Mouse (Mus musculus): ENCODE data around the gene Nme7. TPM values are rescaled to one million over a fixed set of nuclear protein-coding genes. Genes with fewer than 3 reads are reported as not detected.

Nme7 gene
- total and polyA plus RNA-seq, 3 experiments, result 23.5 to 33.2 (median 25.3) TPM

DNA sequence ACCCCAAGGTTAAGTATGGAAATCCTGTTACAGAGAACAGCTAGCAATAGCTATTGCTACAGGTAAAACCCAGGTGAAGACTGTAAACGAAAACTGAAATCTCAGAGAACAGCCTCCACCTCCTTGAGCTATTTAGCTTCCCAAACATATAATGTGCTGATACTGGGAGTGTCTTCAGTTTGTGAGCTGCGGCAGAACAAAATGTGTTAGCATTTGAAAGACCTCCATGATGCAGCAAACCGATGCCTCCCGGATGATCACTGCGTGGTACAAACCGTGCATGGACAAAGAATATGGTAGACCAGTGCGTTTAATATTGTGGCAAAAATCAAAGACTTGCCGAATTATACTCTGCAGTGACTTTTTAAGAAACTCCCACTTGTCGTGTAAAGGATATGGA, 71.7 kb downstream of the Nme7 start:
- H3K4me3 ChIP-seq (replicated peaks in 1 of 3; ENCODE audit: low read depth in 2 of 3, low read length in 2 of 3, poor library complexity in 1 of 3), result no peak overlapping the region
- dilution Hi-C loops (cut with MboI; ENCODE audit: extremely low pct_ligation_motif_present, extremely low pct_unique_long_range_greater_than_20kb, low sequenced_read_pairs) (no loop called here), in situ Hi-C loops (cut with MboI; ENCODE audit: low pct_ligation_motif_present, low pct_unique_long_range_greater_than_20kb, low sequenced_read_pairs) (no loop called here)
- H3K27me3 ChIP-seq (replicated peaks), result no peaks in the 10 kb centered on the region
- H3K4me1 ChIP-seq (ENCODE audit: control insufficient read depth in 1 of 2, insufficient read depth in 2 of 2), result no peaks in the 10 kb centered on the region
- no peak overlapping the region for H3K27ac ChIP-seq (ENCODE audit: insufficient read depth, low read depth)
- no peak overlapping the region for H3K4me2 ChIP-seq (ENCODE audit: insufficient read depth, low read depth, poor library complexity, severe bottlenecking)
- peaks cover 0 to 19% of the 10 kb centered on the region in 2 experiments for H3K36me3 ChIP-seq (replicated peaks in 1 of 2; ENCODE audit: control insufficient read depth in 1 of 2, insufficient read depth in 1 of 2, low read length in 1 of 2)
- DNase-seq (ENCODE audit: extremely low read depth), result no peak
- no peaks in the 10 kb centered on the region for H3K79me2 ChIP-seq (replicated peaks; ENCODE audit: control insufficient read depth, extremely low read depth, insufficient read depth, poor library complexity, severe bottlenecking)
- no peaks in the 10 kb centered on the region for H3K9me3 ChIP-seq (replicated peaks; ENCODE audit: low read length)
- no peak for TF ChIP-seq IRF4 (IDR thresholded peaks at IDR 0.05; ENCODE audit: low read depth, low read length)
- TF ChIP-seq HCFC1 (IDR thresholded peaks at IDR 0.05; ENCODE audit: low read depth, low read length), result no peak
- TF ChIP-seq RAD21 (IDR thresholded peaks at IDR 0.05; ENCODE audit: low read depth, low read length), result no peak
- TF ChIP-seq E2F4 (IDR thresholded peaks at IDR 0.05; ENCODE audit: insufficient replicate concordance, low read depth, low read length), result no peak
- TF ChIP-seq ZNF384 (IDR thresholded peaks at IDR 0.05; ENCODE audit: low read depth, low read length), result no peak
- TF ChIP-seq TBP (conservative IDR thresholded peaks at IDR 0.05; ENCODE audit: low read depth, low read length), result no peak
- TF ChIP-seq USF2 (conservative IDR thresholded peaks at IDR 0.05; ENCODE audit: low read depth, low read length), result no peak
- no peak overlapping the region for H3K9ac ChIP-seq (ENCODE audit: insufficient read depth, low read depth)

DNA sequence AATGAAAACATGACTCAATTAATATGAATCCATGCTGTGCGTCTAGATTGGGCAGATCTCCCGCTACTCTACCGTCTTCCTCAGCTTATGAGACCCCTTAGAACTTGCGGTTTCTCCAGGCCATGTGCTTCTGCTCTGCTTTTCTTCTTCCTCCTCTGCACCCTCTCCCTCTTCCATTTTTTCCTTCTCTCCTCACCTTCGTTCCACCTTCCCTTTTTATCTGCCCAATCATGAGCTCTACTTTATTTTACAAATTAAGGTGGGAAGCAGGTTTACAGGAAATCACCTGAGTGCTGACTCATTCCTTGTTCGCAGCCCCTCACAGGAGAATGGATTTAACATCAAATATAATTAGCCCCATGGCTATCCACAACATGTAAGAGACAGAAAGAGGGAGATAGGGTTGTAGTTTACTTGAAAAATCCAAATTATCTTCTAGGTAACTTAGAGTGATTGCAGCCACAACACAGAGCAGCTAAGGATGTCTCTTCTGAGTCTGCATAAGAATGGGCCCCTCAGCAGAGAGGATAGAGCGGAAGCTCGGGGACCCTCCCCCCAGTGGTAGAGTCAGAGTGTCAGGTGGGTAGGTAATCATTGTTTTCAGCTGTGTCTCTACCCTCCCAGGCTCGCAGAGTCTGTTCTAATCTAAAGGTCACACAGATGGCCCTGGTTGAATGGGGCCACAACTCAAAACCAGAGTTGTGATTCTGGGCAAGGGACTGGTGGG, 73.0 kb downstream of the Nme7 start:
- in situ Hi-C loops (cut with MboI; ENCODE audit: low pct_ligation_motif_present, low pct_unique_long_range_greater_than_20kb, low sequenced_read_pairs) (no loop called here), dilution Hi-C loops (cut with MboI; ENCODE audit: extremely low pct_ligation_motif_present, extremely low pct_unique_long_range_greater_than_20kb, low sequenced_read_pairs) (no loop called here)
- H3K4me1 ChIP-seq (ENCODE audit: control insufficient read depth in 1 of 2, insufficient read depth in 2 of 2), result no peaks in the 10 kb centered on the region
- H3K4me3 ChIP-seq (replicated peaks in 1 of 3; ENCODE audit: low read depth in 2 of 3, low read length in 2 of 3, poor library complexity in 1 of 3), result no peak overlapping the region
- no peaks in the 10 kb centered on the region for H3K9me3 ChIP-seq (replicated peaks; ENCODE audit: low read length)
- no peak for DNase-seq (ENCODE audit: extremely low read depth)
- no peak overlapping the region for H3K27ac ChIP-seq (ENCODE audit: insufficient read depth, low read depth)
- H3K79me2 ChIP-seq (replicated peaks; ENCODE audit: control insufficient read depth, extremely low read depth, insufficient read depth, poor library complexity, severe bottlenecking), result no peaks in the 10 kb centered on the region
- H3K36me3 ChIP-seq (replicated peaks in 1 of 2; ENCODE audit: control insufficient read depth in 1 of 2, insufficient read depth in 1 of 2, low read length in 1 of 2), result peaks cover 0 to 12% of the 10 kb centered on the region in 2 experiments
- H3K9ac ChIP-seq (ENCODE audit: insufficient read depth, low read depth), result no peak overlapping the region
- no peaks in the 10 kb centered on the region for H3K27me3 ChIP-seq (replicated peaks)
- H3K4me2 ChIP-seq (ENCODE audit: insufficient read depth, low read depth, poor library complexity, severe bottlenecking), result no peak overlapping the region
- TF ChIP-seq JUND (conservative IDR thresholded peaks at IDR 0.05; ENCODE audit: low read depth, low read length), result no peak
- TF ChIP-seq EP300 (IDR thresholded peaks at IDR 0.05; ENCODE audit: low read length), result no peak
- TF ChIP-seq SIN3A (IDR thresholded peaks at IDR 0.05; ENCODE audit: low read length), result no peak
- no peak for TF ChIP-seq KAT2A (IDR thresholded peaks at IDR 0.05; ENCODE audit: insufficient replicate concordance, low read length)
- no peak for TF ChIP-seq MEF2A (IDR thresholded peaks at IDR 0.05; ENCODE audit: borderline replicate concordance, low read depth, low read length)
- TF ChIP-seq MAFK (IDR thresholded peaks at IDR 0.05; ENCODE audit: insufficient replicate concordance, low read length), result no peak
- TF ChIP-seq ELF1 (IDR thresholded peaks at IDR 0.05; ENCODE audit: low read depth, low read length), result no peak
- no peak for TF ChIP-seq JUN (IDR thresholded peaks at IDR 0.05; ENCODE audit: insufficient read depth, low read depth, low read length)
- TF ChIP-seq GABPA (IDR thresholded peaks at IDR 0.05; ENCODE audit: insufficient replicate concordance, low read depth, low read length), result no peak
- no peak for TF ChIP-seq E2F4 (IDR thresholded peaks at IDR 0.05; ENCODE audit: insufficient replicate concordance, low read depth, low read length)
- no peak for TF ChIP-seq CHD1 (IDR thresholded peaks at IDR 0.05; ENCODE audit: low read depth, low read length)
- TF ChIP-seq RAD21 (IDR thresholded peaks at IDR 0.05; ENCODE audit: low read depth, low read length), result no peak

All from CH12.LX (cell line).